Mouse (Mus musculus) kidney, embryonic 14.5 days (tissue): ENCODE measurements around the gene 4933405L10Rik. TPM values are rescaled to one million over a fixed set of nuclear protein-coding genes. Genes with fewer than 3 reads are reported as not detected.

Experiments used
- ATAC-seq: fragments of 200-750 bp; cut with Nextera tagmentation; 2 replicates; pipeline ENCODE4 v1.8.0; 2017; ENCODE audit warnings: moderate number of reproducible peaks, mild to moderate bottlenecking, moderate TSS enrichment, moderate library complexity; ENCODE audit not compliant: low FRiP score, low TSS enrichment
- H3K27ac ChIP-seq: fragments of 300-500 bp; sonication (generic); 2 replicates; pipeline ENCODE4 v1.5.1; 2014; ENCODE audit warnings: low read depth, mild to moderate bottlenecking, low read length, moderate library complexity, mixed read lengths
- H3K27me3 ChIP-seq: fragments of 300-500 bp; sonication (generic); 2 replicates; pipeline ENCODE4 v1.6.1; 2014; ENCODE audit warnings: mild to moderate bottlenecking, low read length; ENCODE audit not compliant: control insufficient read depth, insufficient read depth
- H3K36me3 ChIP-seq: fragments of 300-500 bp; sonication (generic); 2 replicates; pipeline ENCODE4 v1.6.1; 2014; ENCODE audit warnings: low read length, mixed read lengths; ENCODE audit not compliant: control insufficient read depth, insufficient read depth
- H3K4me1 ChIP-seq: fragments of 300-500 bp; sonication (generic); 2 replicates; pipeline ENCODE4 v1.6.1; 2014; ENCODE audit warnings: low read length, mixed read lengths; ENCODE audit not compliant: control insufficient read depth, insufficient read depth
- H3K4me2 ChIP-seq: fragments of 300-500 bp; sonication (generic); replicated peaks from 2 replicates; pipeline ENCODE4 v1.6.1; 2014; ENCODE audit warnings: low read depth, mild to moderate bottlenecking, low read length
- H3K4me3 ChIP-seq: fragments of 300-500 bp; sonication (generic); 2 replicates; pipeline ENCODE4 v1.5.1; 2014; ENCODE audit warnings: mild to moderate bottlenecking, low read length
- H3K9ac ChIP-seq: fragments of 300-500 bp; sonication (generic); 2 replicates; pipeline ENCODE4 v1.6.1; 2014; ENCODE audit warnings: low read depth, mild to moderate bottlenecking, low read length, moderate library complexity
- H3K9me3 ChIP-seq: fragments of 300-500 bp; sonication (generic); 2 replicates; pipeline ENCODE4 v1.6.1; 2016; ENCODE audit warnings: low read length; ENCODE audit not compliant: control insufficient read depth
- WGBS: fragments of 180-500 bp; shearing (Covaris S2); extraction: QIAGEN DNeasy Blood & Tissue Kit; methylation state at CpG from one replicate; pipeline ENCODE4 v1.1.7; 2014; 5-methylcytosine and 5-hydroxymethylcytosine counted together
- polyA plus RNA-seq: library from polyadenylated mRNA; unstranded; fragments of >200 nt; fragmentation: Nextera tagmentation; extraction: Ambion mirVana; gene quantifications from 2 replicates; pipeline ENCODE4 v1.2.1, GENCODE M21; 2014

4933405L10Rik gene
- polyA plus RNA-seq, 1 experiment from 2014 or later: not detected

GRCm38 (mm10) chr8:105706426-105706825, 1.0 kb upstream of the 4933405L10Rik start:
- H3K27me3 ChIP-seq: no peaks in the 10 kb centered on the region
- H3K4me1 ChIP-seq: peaks cover 6% of the 10 kb centered on the region
- no peak for ATAC-seq
- H3K9ac ChIP-seq: no peak overlapping the region
- no peaks in the 10 kb centered on the region for H3K9me3 ChIP-seq
- H3K4me2 ChIP-seq: peak overlapping the region; percentile 91
- peaks cover 15% of the 10 kb centered on the region for H3K36me3 ChIP-seq
- no peak overlapping the region for H3K27ac ChIP-seq
- H3K4me3 ChIP-seq: peak overlapping the region; percentile 69; the same call in 1 of the 2 replicates
- 65% methylated on average over 12 of the region's 12 CpGs for WGBS

- no peaks in the 10 kb centered on the region; the same call in 1 of the 2 replicates for H3K4me1 ChIP-seq
- no peak overlapping the region for H3K9ac ChIP-seq
- no peak overlapping the region for H3K27ac ChIP-seq
- WGBS: 92% methylated on average over 8 of the region's 8 CpGs
- H3K9me3 ChIP-seq: no peaks in the 10 kb centered on the region
- no peak overlapping the region for H3K4me2 ChIP-seq
- no peak for ATAC-seq
- H3K4me3 ChIP-seq: no peak overlapping the region
- peaks cover 7% of the 10 kb centered on the region for H3K36me3 ChIP-seq
- H3K27me3 ChIP-seq: no peaks in the 10 kb centered on the region
These were observed 1.2 kb downstream of the 4933405L10Rik start for GRCm38 (mm10) chr8:105708675-105709074.

DNA sequence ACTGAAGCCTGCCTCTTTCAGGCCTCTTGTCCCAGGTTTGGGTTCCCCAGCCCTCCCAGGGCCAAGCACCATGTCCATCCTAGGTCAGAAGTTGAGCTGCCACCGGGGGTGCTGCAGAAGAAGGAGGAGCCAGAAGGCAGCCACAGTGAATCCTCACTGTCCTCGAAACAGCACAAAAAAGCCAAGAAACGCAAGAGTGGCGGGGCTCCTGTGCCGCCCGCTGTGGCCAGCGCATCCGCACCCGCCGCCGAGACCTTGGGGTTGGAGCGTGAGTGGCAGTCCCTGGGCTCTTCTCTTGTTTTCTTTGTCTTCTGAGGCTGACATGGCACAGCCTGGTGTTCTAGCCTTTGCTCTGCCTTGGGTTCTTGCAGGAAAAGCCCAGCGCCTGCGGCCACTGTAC, 1.9 kb downstream of the 4933405L10Rik start:
- Histone ChIP-seq H3K36me3 (peaks cover under 1% of the 10 kb centered on the region), H3K4me1 (no peaks in the 10 kb centered on the region; the same call in 1 of the 2 replicates), H3K27me3 (no peaks in the 10 kb centered on the region), H3K9ac (no peak overlapping the region), H3K27ac (no peak overlapping the region), H3K4me2 (no peak overlapping the region), H3K4me3 (no peak overlapping the region), H3K9me3 (no peaks in the 10 kb centered on the region)
- 84% methylated on average over 14 of the region's 14 CpGs for WGBS
- no peak for ATAC-seq

GRCm38 (mm10) chr8:105712286-105712685, 4.8 kb downstream of the 4933405L10Rik start:
- H3K27me3 ChIP-seq: no peaks in the 10 kb centered on the region
- WGBS: 81% methylated on average over 3 of the region's 3 CpGs
- ATAC-seq: no peak
- H3K9me3 ChIP-seq: no peaks in the 10 kb centered on the region
- H3K27ac ChIP-seq: no peak overlapping the region
- H3K36me3 ChIP-seq: peaks cover 4% of the 10 kb centered on the region; the same call in 1 of the 2 replicates
- no peaks in the 10 kb centered on the region for H3K4me1 ChIP-seq
- no peak overlapping the region for H3K9ac ChIP-seq
- H3K4me3 ChIP-seq: no peak overlapping the region
- no peak overlapping the region for H3K4me2 ChIP-seq

GRCm38 (mm10) chr8:105714139-105714538, 6.7 kb downstream of the 4933405L10Rik start:
- Histone ChIP-seq H3K27ac (no peak overlapping the region), H3K9ac (no peak overlapping the region), H3K4me1 (no peaks in the 10 kb centered on the region), H3K4me3 (no peak overlapping the region), H3K27me3 (no peaks in the 10 kb centered on the region), H3K36me3 (peaks cover 5% of the 10 kb centered on the region; the same call in 1 of the 2 replicates), H3K9me3 (no peaks in the 10 kb centered on the region), H3K4me2 (no peak overlapping the region)
- ATAC-seq: peak; percentile 54
- WGBS: 3% methylated on average over 3 of the region's 3 CpGs

GRCm38 (mm10) chr8:105715042-105715441, 7.6 kb downstream of the 4933405L10Rik start:
- no peak overlapping the region for H3K9ac ChIP-seq
- peaks cover 5% of the 10 kb centered on the region; the same call in 1 of the 2 replicates for H3K36me3 ChIP-seq
- H3K27me3 ChIP-seq: no peaks in the 10 kb centered on the region
- no peak overlapping the region for H3K27ac ChIP-seq
- no peaks in the 10 kb centered on the region for H3K9me3 ChIP-seq
- no peak overlapping the region for H3K4me2 ChIP-seq
- no peak for ATAC-seq
- 83% methylated on average over 6 of the region's 6 CpGs for WGBS
- no peak overlapping the region for H3K4me3 ChIP-seq
- no peaks in the 10 kb centered on the region for H3K4me1 ChIP-seq

- peaks cover 7% of the 10 kb centered on the region; the same call in 1 of the 2 replicates for H3K36me3 ChIP-seq
- H3K27me3 ChIP-seq: no peaks in the 10 kb centered on the region
- H3K27ac ChIP-seq: no peak overlapping the region
- no peak overlapping the region for H3K4me3 ChIP-seq
- H3K4me1 ChIP-seq: no peaks in the 10 kb centered on the region
- no peak overlapping the region for H3K9ac ChIP-seq
- ATAC-seq: no peak
- no peak overlapping the region for H3K4me2 ChIP-seq
- H3K9me3 ChIP-seq: no peaks in the 10 kb centered on the region
- WGBS: 94% methylated on average over 15 of the region's 15 CpGs
These were observed 9.0 kb downstream of the 4933405L10Rik start for GRCm38 (mm10) chr8:105716302-105716945.

- no peak for ATAC-seq
- H3K4me3 ChIP-seq: no peak overlapping the region
- no peaks in the 10 kb centered on the region for H3K9me3 ChIP-seq
- H3K4me2 ChIP-seq: no peak overlapping the region
- H3K36me3 ChIP-seq: peaks cover 15% of the 10 kb centered on the region
- H3K4me1 ChIP-seq: no peaks in the 10 kb centered on the region
- WGBS: 80% methylated on average over 4 of the region's 4 CpGs
- no peak overlapping the region for H3K27ac ChIP-seq
- H3K9ac ChIP-seq: no peak overlapping the region
- no peaks in the 10 kb centered on the region for H3K27me3 ChIP-seq
These were observed 12.2 kb downstream of the 4933405L10Rik start for GRCm38 (mm10) chr8:105719637-105720036.

DNA sequence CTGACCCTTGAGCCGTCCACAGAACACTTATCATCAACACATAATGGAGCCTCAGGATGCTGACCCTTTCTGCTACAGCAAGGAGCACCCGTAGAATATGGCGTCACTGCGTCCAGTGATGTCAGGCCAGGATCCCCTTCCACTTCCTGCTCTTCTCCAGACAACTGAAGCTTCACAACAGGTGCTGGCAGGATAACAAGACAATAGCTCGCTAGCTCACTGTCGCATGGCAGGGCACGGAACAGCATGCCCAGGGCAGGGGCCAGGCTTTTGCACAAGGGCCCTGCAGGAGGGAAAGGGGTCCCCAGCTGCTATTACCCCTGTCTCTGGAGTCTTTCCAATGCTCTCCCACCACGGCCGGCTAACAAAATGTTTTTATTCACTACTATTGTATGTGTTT, 15.4 kb downstream of the 4933405L10Rik start:
- H3K4me3 ChIP-seq: no peak overlapping the region
- H3K9ac ChIP-seq: no peak overlapping the region
- no peak overlapping the region for H3K27ac ChIP-seq
- ATAC-seq: no peak
- H3K4me1 ChIP-seq: no peaks in the 10 kb centered on the region
- H3K9me3 ChIP-seq: no peaks in the 10 kb centered on the region
- no peak overlapping the region for H3K4me2 ChIP-seq
- no peaks in the 10 kb centered on the region for H3K27me3 ChIP-seq
- WGBS: 92% methylated on average over 9 of the region's 9 CpGs
- H3K36me3 ChIP-seq: peaks cover 22% of the 10 kb centered on the region
